Mouse (Mus musculus): ENCODE data around the gene Kansl1.

DNA sequence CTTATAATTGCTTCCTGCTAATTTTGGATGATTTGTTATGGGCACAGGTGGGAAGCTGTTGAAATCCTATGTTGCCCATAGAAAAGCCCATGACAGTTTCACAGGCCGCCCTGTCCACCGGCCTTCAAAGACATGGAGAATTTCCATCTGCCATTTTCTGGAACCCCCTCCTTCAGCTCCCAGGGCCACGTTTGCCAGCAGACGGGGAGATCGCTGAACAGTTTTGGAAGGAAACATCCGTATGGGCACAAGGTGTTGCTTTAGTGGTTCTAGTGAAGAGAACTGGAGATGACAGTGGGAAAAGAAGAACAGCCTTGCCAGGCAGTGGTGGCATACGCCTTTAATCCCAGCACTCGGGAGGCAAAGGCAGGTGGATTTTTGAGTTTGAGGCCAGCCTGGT lies 13.3 kb upstream of the Kansl1 start:
- TF ChIP-seq ZNF384 (IDR thresholded peaks at IDR 0.05; ENCODE audit: low read depth, low read length), result no peak
- no peak for TF ChIP-seq HCFC1 (IDR thresholded peaks at IDR 0.05; ENCODE audit: borderline replicate concordance, insufficient read depth, low read length)
- TF ChIP-seq ZC3H11A (IDR thresholded peaks at IDR 0.05; ENCODE audit: borderline replicate concordance, low read depth, low read length), result no peak
